Mouse (Mus musculus) left cerebral cortex, postnatal 36 days (tissue): Measurements from ENCODE around the gene Ltc4s. TPM values are rescaled to one million over a fixed set of nuclear protein-coding genes. Genes with fewer than 3 reads are reported as not detected.
A peak's percentile ranks its signal among the peaks of the same experiment; 100 is the strongest.

ENCODE experiments used
- DNase-seq, 2 experiments: peaks; one replicate each; pipeline ENCODE4 v3.0.0; 2021 to 2022; ENCODE audit warnings: low spot score in 2 of 2, mixed read lengths in 1 of 2
- intact Hi-C: fragments of 180-260 bp; cut with DNase I; formaldehyde crosslinking; loops from one replicate; pipeline ENCODE4 v1.15.1; 2025
- total RNA-seq, 2 experiments: library from RNA; stranded (reverse); gene quantifications; 2 replicates each; pipeline ENCODE4 v1.2.3; 2021

The Ltc4s gene
- total RNA-seq: 10 to 100 TPM in 1 of 2 experiments, 1 to 10 TPM in 1; 7.7 to 10.9 TPM

GRCm38 (mm10) chr11:50238324-50238723 is at the start of gene Ltc4s:
Gene Ltc4s (minus strand): TSS chr11:50238616.
- DNase-seq: no peak
- intact Hi-C loops: loop anchor here (5.0 kb wide), 1 partner anchor 54 kb away; the partner anchor contains the start of gene Maml1

GRCm38 (mm10) chr11:50286428-50286827 is 48.0 kb upstream of the Ltc4s start:
- DNase-seq: no peak
- intact Hi-C loops: no loop called here

GRCm38 (mm10) chr11:50285696-50286095 is 47.3 kb upstream of the Ltc4s start:
- no peak for DNase-seq
- intact Hi-C loops: no loop called here

GRCm38 (mm10) chr11:50285263-50285662 is 46.8 kb upstream of the Ltc4s start:
- no peak for DNase-seq
- intact Hi-C loops: no loop called here

- intact Hi-C loops: no loop called here
- no peak for DNase-seq
These were observed 41.6 kb upstream of the Ltc4s start for GRCm38 (mm10) chr11:50280053-50280452.

GRCm38 (mm10) chr11:50279005-50279404 is 40.6 kb upstream of the Ltc4s start:
- intact Hi-C loops: no loop called here
- no peak for DNase-seq

GRCm38 (mm10) chr11:50277706-50278105 is 39.3 kb upstream of the Ltc4s start:
- intact Hi-C loops: no loop called here
- DNase-seq: no peak

- no peak for DNase-seq
- intact Hi-C loops: no loop called here
These were observed 38.6 kb upstream of the Ltc4s start for GRCm38 (mm10) chr11:50277025-50277424.

- DNase-seq: no peak
- intact Hi-C loops: no loop called here
These were observed 37.2 kb upstream of the Ltc4s start for GRCm38 (mm10) chr11:50275568-50276151.

GRCm38 (mm10) chr11:50275077-50275476 is 36.7 kb upstream of the Ltc4s start:
- intact Hi-C loops: no loop called here
- no peak for DNase-seq

- intact Hi-C loops: no loop called here
- DNase-seq: no peak
These were observed 34.4 kb upstream of the Ltc4s start for GRCm38 (mm10) chr11:50272819-50273218.

- DNase-seq: no peak
- intact Hi-C loops: no loop called here
These were observed 31.5 kb upstream of the Ltc4s start for GRCm38 (mm10) chr11:50269885-50270284.

- DNase-seq: no peak
- intact Hi-C loops: no loop called here
These were observed 30.7 kb upstream of the Ltc4s start for GRCm38 (mm10) chr11:50269163-50269562.

- no peak for DNase-seq
- intact Hi-C loops: no loop called here
These were observed 28.6 kb upstream of the Ltc4s start for GRCm38 (mm10) chr11:50266997-50267396.

GRCm38 (mm10) chr11:50265931-50266330 is 27.5 kb upstream of the Ltc4s start:
- intact Hi-C loops: no loop called here
- no peak for DNase-seq

GRCm38 (mm10) chr11:50263198-50263597 is 24.8 kb upstream of the Ltc4s start:
- intact Hi-C loops: loop anchor here (5.0 kb wide), 1 partner anchor 36 kb away; no protein-coding TSS in a partner anchor
- no peak for DNase-seq

- no peak for DNase-seq
- intact Hi-C loops: loop anchor here (5.0 kb wide), 1 partner anchor 35 kb away; no protein-coding TSS in a partner anchor
These were observed 23.6 kb upstream of the Ltc4s start for GRCm38 (mm10) chr11:50262020-50262419.

- peak; percentile 68 to 79 for DNase-seq
- intact Hi-C loops: no loop called here
These were observed 19.9 kb upstream of the Ltc4s start for GRCm38 (mm10) chr11:50258310-50258709.

GRCm38 (mm10) chr11:50256615-50257014 is 18.2 kb upstream of the Ltc4s start:
- DNase-seq: no peak
- intact Hi-C loops: no loop called here

GRCm38 (mm10) chr11:50254010-50254580 is 15.7 kb upstream of the Ltc4s start:
- intact Hi-C loops: no loop called here
- DNase-seq: peak; percentile 86

- no peak for DNase-seq
These were observed 15.0 kb upstream of the Ltc4s start for GRCm38 (mm10) chr11:50253393-50253792.

More at GRCm38 (mm10) chr11:50253393-50253792, 15.0 kb upstream of the Ltc4s start:
- intact Hi-C loops: no loop called here
